Mouse (Mus musculus) A20 (cell line): ENCODE data around the gene Shtn1.
A peak's percentile ranks its signal among the peaks of the same experiment; 100 is the strongest.

Experiments used
- DNase-seq: peaks from one replicate; pipeline ENCODE4 v3.0.0-alpha.2; 2011; ENCODE audit warnings: low read depth, low spot score

Gene Shtn1

DNA sequence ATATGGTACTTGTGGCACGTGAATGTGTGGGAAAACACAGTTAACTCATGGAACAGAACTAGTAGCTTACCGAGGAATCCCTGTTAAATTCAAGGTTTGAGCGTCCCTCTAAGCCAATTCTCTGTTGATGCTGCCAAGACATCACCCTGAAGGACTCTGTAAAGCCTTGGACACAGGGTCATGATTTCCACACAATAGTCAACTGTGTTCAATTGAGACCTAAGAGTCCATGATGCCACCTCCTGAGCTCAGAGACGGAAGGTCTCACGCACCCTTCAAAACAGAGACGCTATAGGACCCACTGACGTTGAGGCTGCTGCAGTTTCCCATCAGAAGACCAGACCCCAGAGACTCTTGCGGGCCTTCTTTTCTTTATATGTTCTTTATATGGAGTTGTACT, 101.8 kb downstream of the Shtn1 start:
- DNase-seq = no peak

DNA sequence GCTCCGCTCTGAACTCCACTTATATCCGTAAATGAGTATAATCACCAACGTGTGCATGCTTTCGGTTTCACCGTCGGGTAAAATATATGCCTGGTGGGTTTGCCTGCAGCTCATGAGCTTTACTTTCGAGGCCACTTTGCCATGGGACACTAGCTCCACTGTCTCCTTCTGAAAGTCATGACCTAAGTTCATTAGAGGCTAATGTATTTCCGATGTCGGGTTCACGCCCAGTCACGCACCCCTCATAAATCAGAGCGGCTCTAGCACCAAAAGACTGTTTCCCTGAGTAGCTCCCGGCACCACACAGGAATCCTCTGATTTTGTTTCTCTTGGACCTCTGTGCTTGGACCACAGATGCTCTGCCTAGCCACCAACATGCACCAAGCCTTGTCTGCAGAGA, 105.1 kb downstream of the Shtn1 start:
- DNase-seq = no peak

DNA sequence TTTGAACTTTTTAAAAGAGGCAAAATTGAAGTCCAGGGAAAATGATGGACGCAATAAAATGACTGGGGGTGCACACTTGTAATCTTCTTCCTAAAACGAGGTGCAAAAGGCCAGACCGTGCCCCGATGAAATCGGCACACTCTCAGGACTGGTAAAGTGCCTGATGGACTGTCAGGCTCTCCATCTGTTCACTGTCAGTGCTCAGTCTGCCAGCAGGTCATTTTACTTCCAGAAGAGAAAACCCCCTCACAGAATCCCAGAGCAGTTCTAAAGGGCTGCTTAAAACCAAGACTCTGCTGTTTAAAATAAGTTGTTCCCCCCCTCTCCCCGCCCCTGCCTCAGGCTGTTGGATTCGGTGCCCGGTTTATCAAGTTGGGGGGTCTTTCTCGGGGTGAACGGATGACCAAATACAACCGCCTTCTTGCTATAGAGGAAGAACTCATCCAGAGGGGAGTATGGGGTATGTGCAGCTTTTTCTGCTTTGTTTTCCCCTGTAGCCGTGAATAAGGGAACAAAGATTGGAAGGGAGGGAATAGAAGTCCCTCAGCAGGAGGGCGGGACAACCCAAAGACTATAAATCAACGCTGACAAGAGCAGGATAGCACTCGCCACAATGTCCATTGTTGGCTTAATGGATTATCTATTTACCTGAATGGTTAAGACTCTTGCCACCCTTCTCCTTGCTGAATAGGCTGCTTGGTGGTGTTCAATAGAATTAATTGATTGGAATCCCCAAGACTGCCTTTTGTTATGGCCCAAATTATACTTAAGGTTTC, 107.0 kb downstream of the Shtn1 start:
- no peak for DNase-seq

DNA sequence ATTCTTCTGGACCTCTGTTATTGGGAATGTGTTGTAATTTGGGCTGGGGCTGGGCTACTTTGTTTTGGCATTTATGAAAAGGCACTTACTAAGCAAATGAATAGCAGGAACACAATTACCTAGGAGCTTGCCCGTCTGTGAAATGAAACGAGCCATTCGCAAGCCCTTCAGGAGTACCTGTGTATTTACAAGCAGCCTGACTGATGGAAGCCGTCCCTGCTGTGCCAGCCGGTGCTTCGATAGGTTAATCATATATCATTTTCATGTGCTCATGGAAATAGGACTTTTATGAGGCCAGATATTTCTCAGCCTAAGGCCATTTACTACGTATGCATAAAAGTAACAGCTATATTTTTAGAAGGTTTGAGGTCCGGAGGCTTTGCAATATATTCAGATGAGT, 112.9 kb downstream of the Shtn1 start:
- DNase-seq = no peak

DNA sequence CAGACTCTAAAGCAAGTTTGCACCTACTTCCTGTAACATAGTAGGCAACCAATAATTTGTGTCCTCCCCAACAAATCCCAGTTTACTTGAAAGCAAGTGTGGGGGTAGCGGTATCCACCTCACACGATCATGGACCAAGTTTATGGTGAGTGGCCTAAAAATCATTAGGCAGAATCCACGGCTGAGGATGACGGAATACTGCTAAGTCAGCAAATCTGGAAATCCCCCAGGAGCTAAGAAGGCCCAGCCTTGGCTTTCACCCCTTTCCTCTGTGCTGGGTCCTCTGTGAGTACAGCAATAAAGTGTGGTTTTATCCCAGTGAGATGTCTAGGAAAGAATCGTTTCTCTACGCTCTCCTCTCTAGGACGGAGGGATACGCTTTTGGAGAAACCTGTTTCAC, 121.1 kb downstream of the Shtn1 start:
- no peak for DNase-seq

DNA sequence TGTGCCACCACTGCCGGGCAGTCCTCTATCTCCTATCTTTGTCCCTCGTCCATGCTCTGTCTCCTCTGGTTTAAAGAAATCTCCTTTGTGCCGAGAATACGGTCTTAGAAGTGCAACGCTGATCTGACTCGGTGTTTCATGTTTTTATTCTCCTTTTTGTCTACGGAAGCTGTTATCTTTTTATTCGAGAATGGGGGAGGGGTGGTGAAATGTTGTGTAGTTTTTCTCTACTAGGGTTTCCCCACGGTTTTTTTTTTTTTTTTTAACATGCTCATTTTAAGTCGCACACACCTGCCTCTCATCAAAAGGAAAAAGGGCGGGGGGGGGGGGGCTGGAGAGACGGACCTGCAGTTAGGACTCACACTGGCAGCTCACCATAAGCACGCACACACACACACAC, 123.7 kb downstream of the Shtn1 start:
- peak; percentile 75 for DNase-seq

DNA sequence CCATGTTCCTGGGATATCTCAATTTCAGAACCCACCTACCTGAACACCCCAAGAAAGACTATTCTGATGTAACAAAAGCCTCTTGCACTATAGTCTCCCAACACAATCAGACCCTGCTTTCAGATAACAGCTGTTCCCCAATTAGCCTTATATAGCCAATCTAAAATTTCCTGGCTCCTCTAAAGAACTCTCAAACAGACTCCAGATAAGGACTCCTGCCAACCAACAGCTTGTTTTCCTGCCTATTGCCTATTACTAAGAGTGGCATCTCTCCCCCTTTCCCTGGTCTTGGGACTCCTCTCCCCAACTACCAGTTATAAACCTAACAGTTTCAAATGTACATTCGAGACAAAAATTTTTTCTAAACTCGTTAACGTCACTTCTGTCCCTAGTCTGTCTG, 124.4 kb downstream of the Shtn1 start:
- no peak for DNase-seq

DNA sequence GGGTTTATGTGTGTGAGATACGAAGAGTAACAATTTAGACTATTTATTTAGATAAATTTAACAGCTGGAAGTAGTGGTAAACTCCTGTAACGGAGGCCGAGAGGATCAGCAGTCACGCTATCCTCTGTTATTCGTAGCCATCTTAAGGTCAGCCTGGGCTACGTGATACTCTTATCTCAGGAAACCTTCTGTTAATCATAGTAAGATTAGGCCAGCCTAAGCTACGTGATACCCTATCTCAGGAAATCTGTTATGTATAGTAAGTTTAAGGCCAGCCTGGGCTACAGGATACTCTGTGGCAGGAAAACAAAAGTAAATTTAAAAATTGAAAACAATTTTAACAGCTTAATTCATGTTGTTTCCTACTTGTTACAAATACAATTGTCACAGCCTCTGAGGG, 129.9 kb downstream of the Shtn1 start:
- DNase-seq = no peak

DNA sequence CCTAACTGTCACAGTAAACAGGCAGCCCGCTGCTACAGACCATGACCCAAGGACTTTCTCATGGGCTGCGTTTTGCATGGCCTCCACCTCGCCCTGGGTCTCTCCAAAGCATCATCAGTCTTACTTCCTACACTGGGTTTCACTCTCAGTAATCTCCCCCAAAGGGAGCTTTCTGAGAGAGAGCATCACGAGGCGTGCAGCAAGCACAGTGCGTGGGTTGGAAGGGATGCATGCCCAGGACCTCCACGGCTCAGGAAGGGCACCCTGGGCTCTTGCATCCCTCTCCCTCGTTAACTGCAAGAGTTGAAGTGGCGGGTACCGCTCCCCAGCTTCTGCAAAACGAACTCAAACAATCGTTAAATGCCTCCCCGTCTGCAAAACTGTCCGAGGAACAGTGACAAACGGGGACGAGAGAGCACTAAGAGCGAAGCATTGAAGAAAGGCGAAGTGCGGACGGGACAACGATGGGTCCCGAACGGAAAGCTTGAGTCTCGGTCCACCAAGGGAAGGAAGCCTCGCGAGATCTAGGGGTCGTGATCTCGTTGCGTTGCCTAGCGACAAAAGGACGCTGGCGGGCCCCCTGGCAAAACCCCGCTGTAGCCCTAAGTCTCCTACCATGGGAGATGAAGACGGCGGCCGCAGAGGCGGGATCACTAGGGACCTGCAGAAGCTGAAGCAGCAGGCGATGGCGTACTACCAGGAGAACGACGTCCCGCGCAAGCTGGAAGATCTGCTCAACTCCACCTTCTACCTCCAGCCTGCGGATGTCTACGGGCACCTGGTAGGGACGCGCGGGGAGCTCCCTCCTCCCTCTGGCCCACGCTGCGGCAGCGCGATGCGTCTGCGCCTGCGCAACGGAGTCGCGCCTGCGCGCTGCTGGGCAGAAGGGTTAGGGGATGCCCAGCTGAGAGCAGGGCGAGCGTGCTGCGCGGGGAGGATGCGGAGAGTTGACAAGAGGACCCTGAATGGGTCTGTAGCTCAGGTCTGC, 132.8 kb downstream of the Shtn1 start, which contains the start of the genes Eno4 and Hspa12a:
Gene Eno4, plus strand, starts transcription at position 585 of the 988 bp plus-strand sequence.
Gene Hspa12a, minus strand, starts transcription at position 814 of the 988 bp plus-strand sequence.
- peak; percentile 98 for DNase-seq

DNA sequence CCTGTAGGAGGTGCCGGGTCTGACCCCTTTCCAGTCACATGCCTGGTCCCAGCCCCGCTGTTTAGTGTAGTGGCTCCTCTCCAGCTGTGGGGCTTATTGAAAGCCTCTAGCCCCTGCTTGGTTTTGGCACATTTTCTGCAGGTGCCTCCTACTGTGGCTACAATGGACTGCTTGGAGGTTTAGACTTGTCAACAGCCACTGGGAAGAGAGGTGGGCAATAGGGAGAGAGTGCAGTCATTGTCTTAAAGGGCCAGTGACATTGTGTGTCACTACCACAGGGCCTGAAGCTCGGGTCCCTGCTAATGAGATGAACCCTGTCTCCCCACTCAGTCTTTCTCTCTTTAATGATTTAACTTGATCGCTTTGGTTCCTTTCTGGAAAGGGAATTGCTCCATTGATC, 142.8 kb downstream of the Shtn1 start:
- DNase-seq = no peak

DNA sequence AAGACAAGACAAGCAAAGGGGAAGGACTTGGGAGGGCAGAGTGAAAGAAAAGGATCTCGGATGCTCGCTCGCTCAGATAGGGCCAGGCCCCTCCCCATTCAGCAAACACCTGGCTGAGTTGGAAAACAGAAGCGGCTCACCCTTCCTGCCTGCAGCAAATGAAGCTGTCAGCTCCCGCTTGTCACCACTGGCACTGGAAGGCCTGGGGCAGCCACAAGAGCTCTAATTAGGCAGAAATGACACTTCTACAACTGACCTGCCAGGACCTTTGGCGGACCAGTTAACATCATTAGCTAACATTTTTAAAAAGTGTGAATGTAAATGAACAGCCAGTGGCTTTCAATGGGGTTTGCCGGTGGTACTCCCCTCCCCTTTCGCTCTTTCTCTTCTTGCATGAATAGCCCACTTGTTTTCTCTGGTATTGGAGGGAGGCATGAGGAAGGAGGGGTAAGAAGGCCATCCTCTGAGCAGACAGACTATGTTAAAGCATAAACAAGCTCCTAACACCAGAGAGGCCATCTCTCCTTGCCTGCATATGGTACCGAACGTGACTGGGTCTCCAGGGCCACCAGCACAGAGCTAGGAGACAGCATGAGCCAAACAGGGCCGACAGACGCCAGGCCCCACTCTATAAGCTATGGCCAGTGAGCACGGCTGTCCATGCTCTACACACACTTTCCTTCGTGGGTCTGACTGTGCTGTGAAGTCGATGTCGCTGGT, 144.7 kb downstream of the Shtn1 start:
- no peak for DNase-seq
